In the genomic region with DNA sequence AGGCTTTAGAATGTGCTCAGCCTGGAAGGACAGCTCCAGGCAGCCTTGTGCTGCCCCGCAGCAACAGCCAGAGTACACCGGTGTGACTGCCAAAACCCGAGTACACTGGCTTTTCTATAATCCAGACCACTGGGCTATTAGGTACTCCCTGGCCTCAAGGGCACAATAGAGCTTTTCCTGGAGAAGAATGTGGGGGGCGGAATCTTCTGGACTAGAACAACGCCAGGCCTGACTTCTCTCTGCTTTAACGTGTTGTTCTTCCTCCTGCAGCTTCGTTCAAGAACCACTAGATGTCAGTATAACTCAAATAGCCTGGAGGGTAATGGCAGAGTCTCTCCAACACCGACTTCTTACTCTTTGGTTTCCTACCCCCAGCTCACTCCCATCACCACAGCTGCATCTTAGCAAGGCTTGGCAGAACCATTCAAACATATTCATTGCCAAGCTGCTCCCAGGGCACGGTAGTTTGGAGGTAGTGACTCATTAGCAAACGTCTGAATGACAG, we compare ENCODE assay signal across 8 mouse cellular contexts.
DNase-seq lines count a peak whose midpoint lies in the region; ATAC-seq and TF ChIP-seq lines count a peak whose summit lies in the region.

No protein-coding gene starts in this region.

- no peak overlapping the region for H3K4me3 ChIP-seq in ES-Bruce4 (ENCODE audit: low read depth, low read length)
- peak overlapping the region; percentile 10; the same call in 1 of the 2 replicates for H3K4me3 ChIP-seq in heart, embryonic 15.5 days
- H3K4me3 ChIP-seq in kidney, embryonic 16.5 days (ENCODE audit: low read length): no peak overlapping the region
- no peak overlapping the region for H3K4me3 ChIP-seq in liver, embryonic 16.5 days (ENCODE audit: low read depth, low read length)
- H3K4me3 ChIP-seq in neural tube, embryonic 11.5 days (ENCODE audit: low read depth, low read length): no peak overlapping the region

- no peaks in the 10 kb centered on the region for H3K9me3 ChIP-seq in ES-Bruce4 (replicated peaks; ENCODE audit: control insufficient read depth, insufficient read depth, low read length, poor library complexity, severe bottlenecking)
- H3K9me3 ChIP-seq in heart, embryonic 15.5 days (replicated peaks): no peaks in the 10 kb centered on the region
- H3K9me3 ChIP-seq in kidney, embryonic 16.5 days (ENCODE audit: low read length): no peaks in the 10 kb centered on the region
- H3K9me3 ChIP-seq in liver, embryonic 16.5 days (replicated peaks; ENCODE audit: control insufficient read depth, low read length): no peaks in the 10 kb centered on the region
- no peaks in the 10 kb centered on the region for H3K9me3 ChIP-seq in neural tube, embryonic 11.5 days (ENCODE audit: control insufficient read depth, low read length)

- TF ChIP-seq CTCF in ES-Bruce4 (IDR thresholded peaks at IDR 0.05; ENCODE audit: low read depth, low read length): peak; percentile 51
- peak; percentile 80 for TF ChIP-seq CTCF in brain, embryonic 14.5 days (IDR thresholded peaks at IDR 0.05; ENCODE audit: borderline replicate concordance, extremely low read depth, insufficient read depth, insufficient read length)

- no peaks in the 10 kb centered on the region for H3K27me3 ChIP-seq in ES-Bruce4 (ENCODE audit: control insufficient read depth, insufficient read depth, low read length, poor library complexity, severe bottlenecking)
- no peaks in the 10 kb centered on the region for H3K27me3 ChIP-seq in heart, embryonic 15.5 days
- H3K27me3 ChIP-seq in kidney, embryonic 16.5 days (ENCODE audit: insufficient read depth, low read length): no peaks in the 10 kb centered on the region; the same call in 1 of the 2 replicates
- H3K27me3 ChIP-seq in liver, embryonic 16.5 days (ENCODE audit: control insufficient read depth, insufficient read depth, low read depth, low read length): no peaks in the 10 kb centered on the region
- H3K27me3 ChIP-seq in neural tube, embryonic 11.5 days (ENCODE audit: control insufficient read depth, insufficient read depth, low read length): no peaks in the 10 kb centered on the region

- TF ChIP-seq EP300 in ES-Bruce4 (IDR thresholded peaks at IDR 0.05; ENCODE audit: insufficient read depth, low read depth, low read length): no peak

- peak; percentile 82 for DNase-seq in brain, embryonic 14.5 days (ENCODE audit: low read depth)
- peak; percentile 37 for DNase-seq in fibroblast of lung, adult 2 months (ENCODE audit: low read depth)
- DNase-seq in neural tube, embryonic 11.5 days (ENCODE audit: low spot score): peak; percentile 51
- DNase-seq in urinary bladder, postnatal 25 days (ENCODE audit: low spot score): peak; percentile 25

- H3K36me3 ChIP-seq in ES-Bruce4 (ENCODE audit: control insufficient read depth, insufficient read depth, low read length, poor library complexity, severe bottlenecking): no peaks in the 10 kb centered on the region
- H3K36me3 ChIP-seq in heart, embryonic 15.5 days: no peaks in the 10 kb centered on the region
- H3K36me3 ChIP-seq in kidney, embryonic 16.5 days (ENCODE audit: insufficient read depth, low read length): no peaks in the 10 kb centered on the region
- no peaks in the 10 kb centered on the region for H3K36me3 ChIP-seq in liver, embryonic 16.5 days (ENCODE audit: control insufficient read depth, insufficient read depth)
- no peaks in the 10 kb centered on the region for H3K36me3 ChIP-seq in neural tube, embryonic 11.5 days (ENCODE audit: control insufficient read depth, insufficient read depth, low read length)

- peak overlapping the region; percentile 53 for H3K4me2 ChIP-seq in heart, embryonic 15.5 days
- H3K4me2 ChIP-seq in kidney, embryonic 16.5 days (replicated peaks; ENCODE audit: low read depth, low read length): peak overlapping the region; percentile 8
- no peak overlapping the region for H3K4me2 ChIP-seq in liver, embryonic 16.5 days (ENCODE audit: low read depth, low read length)
- H3K4me2 ChIP-seq in neural tube, embryonic 11.5 days (ENCODE audit: low read depth): no peak overlapping the region

- H3K27ac ChIP-seq in ES-Bruce4 (ENCODE audit: insufficient read depth, low read length): no peak overlapping the region
- H3K27ac ChIP-seq in heart, embryonic 15.5 days: peak overlapping the region; percentile 51
- H3K27ac ChIP-seq in kidney, embryonic 16.5 days (ENCODE audit: low read length): no peak overlapping the region
- H3K27ac ChIP-seq in liver, embryonic 16.5 days (ENCODE audit: low read length): no peak overlapping the region
- H3K27ac ChIP-seq in neural tube, embryonic 11.5 days (ENCODE audit: low read depth, low read length): no peak overlapping the region

- no peaks in the 10 kb centered on the region for H3K4me1 ChIP-seq in ES-Bruce4 (ENCODE audit: control insufficient read depth, insufficient read depth, low read length)
- H3K4me1 ChIP-seq in heart, embryonic 15.5 days (replicated peaks): peaks cover 29% of the 10 kb centered on the region
- peaks cover 6% of the 10 kb centered on the region for H3K4me1 ChIP-seq in kidney, embryonic 16.5 days (ENCODE audit: insufficient read depth, low read length)
- no peaks in the 10 kb centered on the region for H3K4me1 ChIP-seq in liver, embryonic 16.5 days (ENCODE audit: control insufficient read depth, low read depth, low read length)
- H3K4me1 ChIP-seq in neural tube, embryonic 11.5 days (ENCODE audit: control insufficient read depth, insufficient read depth, low read length): no peaks in the 10 kb centered on the region

- H3K9ac ChIP-seq in ES-Bruce4 (ENCODE audit: low read depth, poor library complexity, severe bottlenecking): no peak overlapping the region
- no peak overlapping the region for H3K9ac ChIP-seq in heart, embryonic 15.5 days
- H3K9ac ChIP-seq in kidney, embryonic 16.5 days (replicated peaks; ENCODE audit: low read length): 0 out of 2 replicates have a peak overlapping the region, but pooled peaks have one; percentile 14
- H3K9ac ChIP-seq in liver, embryonic 16.5 days (ENCODE audit: low read depth, low read length): no peak overlapping the region
- no peak overlapping the region for H3K9ac ChIP-seq in neural tube, embryonic 11.5 days (ENCODE audit: low read length)

- no peak for TF ChIP-seq POLR2A in ES-Bruce4 (IDR thresholded peaks at IDR 0.05; ENCODE audit: insufficient read depth, low read length)
- no peak for TF ChIP-seq POLR2A in brain, embryonic 14.5 days (IDR thresholded peaks at IDR 0.05; ENCODE audit: borderline replicate concordance, extremely low read depth, insufficient read depth, insufficient read length, poor library complexity, severe bottlenecking)

- 9% methylated on average over 10 of the region's 10 CpGs for WGBS in heart, embryonic 15.5 days
- 16% methylated on average over 10 of the region's 10 CpGs for WGBS in kidney, embryonic 16.5 days
- 18% methylated on average over 10 of the region's 10 CpGs for WGBS in liver, embryonic 16.5 days (ENCODE audit: insufficient replicate concordance)
- 16% methylated on average over 10 of the region's 10 CpGs for WGBS in neural tube, embryonic 11.5 days

- peak; percentile 79 for ATAC-seq in heart, embryonic 15.5 days (replicated peaks; ENCODE audit: insufficient number of reproducible peaks, insufficient read depth, low FRiP score, low read depth)
- ATAC-seq in kidney, embryonic 16.5 days (ENCODE audit: low FRiP score, low TSS enrichment): peak; percentile 89
- ATAC-seq in liver, embryonic 16.5 days (ENCODE audit: low read depth): peak; percentile 21; the same call in 1 of the 2 replicates
- ATAC-seq in neural tube, embryonic 11.5 days (ENCODE audit: insufficient read depth, low FRiP score, low TSS enrichment): peak; percentile 66

Comparison
In these comparisons a context has a peak if more than half of its experiments do, and no peak if none do; other contexts are left out.
1. DNase-seq: peak in every context shown above with its lines; median percentile 82 in brain, embryonic 14.5 days; 51 in neural tube, embryonic 11.5 days; 37 in fibroblast of lung, adult 2 months; 25 in urinary bladder, postnatal 25 days.
2. ATAC-seq: peak in every context shown above with its lines; median percentile 89 in kidney, embryonic 16.5 days; 79 in heart, embryonic 15.5 days; 66 in neural tube, embryonic 11.5 days; 21 in liver, embryonic 16.5 days.
3. H3K4me2 ChIP-seq: peak in heart, embryonic 15.5 days (single experiment) and kidney, embryonic 16.5 days (single experiment); none in liver, embryonic 16.5 days (single experiment) and neural tube, embryonic 11.5 days (single experiment).